Mouse (Mus musculus) embryonic facial prominence, embryonic 11.5 days (tissue): ENCODE measurements around the gene Zfp352. TPM values are rescaled to one million over a fixed set of nuclear protein-coding genes. Genes with fewer than 3 reads are reported as not detected.
"Not testable (repeated sequence)": the region's sequence is repeated elsewhere in the genome, so short reads cannot be mapped to it uniquely, and the experiment has no call there.

Experiments
- ATAC-seq: fragments of 200-750 bp; cut with Nextera tagmentation; replicated peaks from 2 replicates; pipeline ENCODE4 v1.8.0; 2017; ENCODE audit warnings: low read depth; ENCODE audit not compliant: insufficient number of reproducible peaks, low FRiP score, low TSS enrichment
- DNase-seq: peaks from one replicate; pipeline ENCODE4 v3.0.0-alpha.2; 2015; ENCODE audit warnings: low spot score
- H3K27ac ChIP-seq: fragments of 300-500 bp; sonication (generic); replicated peaks from 2 replicates; pipeline ENCODE4 v1.5.1; 2014; ENCODE audit warnings: mild to moderate bottlenecking, low read depth, low read length, control low read depth
- H3K27me3 ChIP-seq: fragments of 300-500 bp; sonication (generic); 2 replicates; pipeline ENCODE4 v1.6.1; 2014; ENCODE audit warnings: mild to moderate bottlenecking, low read length, moderate library complexity, mixed read lengths; ENCODE audit not compliant: control insufficient read depth, insufficient read depth
- H3K36me3 ChIP-seq: fragments of 300-500 bp; sonication (generic); replicated peaks from 2 replicates; pipeline ENCODE4 v1.6.1; 2014; ENCODE audit warnings: low read depth, mild to moderate bottlenecking, low read length, moderate library complexity, mixed read lengths; ENCODE audit not compliant: control insufficient read depth, insufficient read depth
- H3K4me1 ChIP-seq: fragments of 300-500 bp; sonication (generic); 2 replicates; pipeline ENCODE4 v1.6.1; 2014; ENCODE audit warnings: low read length, mixed read lengths; ENCODE audit not compliant: control insufficient read depth, insufficient read depth
- H3K4me2 ChIP-seq: fragments of 300-500 bp; sonication (generic); 2 replicates; pipeline ENCODE4 v1.6.1; 2014; ENCODE audit warnings: low read depth, mild to moderate bottlenecking, control low read depth, low read length, moderate library complexity
- H3K4me3 ChIP-seq: fragments of 300-500 bp; sonication (generic); 2 replicates; pipeline ENCODE4 v1.5.1; 2014; ENCODE audit warnings: low read depth, low read length, control low read depth
- H3K9ac ChIP-seq: fragments of 300-500 bp; sonication (generic); replicated peaks from 2 replicates; pipeline ENCODE4 v1.6.1; 2014; ENCODE audit warnings: mild to moderate bottlenecking, control low read depth, low read length
- H3K9me3 ChIP-seq: fragments of 300-500 bp; sonication (generic); replicated peaks from 2 replicates; pipeline ENCODE4 v1.6.1; 2016; ENCODE audit warnings: mild to moderate bottlenecking, low read length, inconsistent platforms, mixed read lengths; ENCODE audit not compliant: control insufficient read depth
- WGBS: fragments of 180-500 bp; shearing (Covaris S2); extraction: QIAGEN DNeasy Blood & Tissue Kit; methylation state at CpG from one replicate; pipeline ENCODE4 v1.1.7; 2014; 5-methylcytosine and 5-hydroxymethylcytosine counted together
- polyA plus RNA-seq: library from polyadenylated mRNA; unstranded; fragments of >200 nt; fragmentation: Nextera tagmentation; extraction: Ambion mirVana; gene quantifications from 2 replicates; pipeline ENCODE4 v1.2.1, GENCODE M21; 2014

Zfp352 gene
- polyA plus RNA-seq = not detected in 2 replicates

GRCm38 (mm10) chr4:90218520-90218919 is at the start of gene Zfp352:
Zfp352 (plus strand) TSS chr4:90218820.
- no peaks in the 10 kb centered on the region for H3K27me3 ChIP-seq
- DNase-seq (no peak), ATAC-seq (no peak)
- no peaks in the 10 kb centered on the region for H3K4me1 ChIP-seq
- no peaks in the 10 kb centered on the region for H3K36me3 ChIP-seq
- H3K27ac ChIP-seq = no peak within 1 kb of the TSS
- H3K4me2 ChIP-seq = no peak within 1 kb of the TSS
- H3K4me3 ChIP-seq = no peak within 1 kb of the TSS
- no peak within 1 kb of the TSS for H3K9ac ChIP-seq
- 96% methylated on average over 2 of the region's 2 CpGs for WGBS
- no peaks in the 10 kb centered on the region for H3K9me3 ChIP-seq

- H3K9ac ChIP-seq = no peak overlapping the region
- H3K4me3 ChIP-seq = no peak overlapping the region
- no peaks in the 10 kb centered on the region for H3K9me3 ChIP-seq
- H3K27ac ChIP-seq = no peak overlapping the region
- WGBS = 81% methylated on average over 3 of the region's 3 CpGs
- no peaks in the 10 kb centered on the region for H3K4me1 ChIP-seq
- no peaks in the 10 kb centered on the region for H3K27me3 ChIP-seq
- DNase-seq (peak; percentile 41), ATAC-seq (no peak)
- no peaks in the 10 kb centered on the region for H3K36me3 ChIP-seq
- no peak overlapping the region for H3K4me2 ChIP-seq
Measured at GRCm38 (mm10) chr4:90170890-90171483, 47.6 kb upstream of the Zfp352 start.

GRCm38 (mm10) chr4:90174036-90174435 is 44.6 kb upstream of the Zfp352 start:
- WGBS = 82% methylated on average over 1 of the region's 1 CpGs
- Histone ChIP-seq H3K4me2 (no peak overlapping the region), H3K36me3 (no peaks in the 10 kb centered on the region), H3K9ac (no peak overlapping the region), H3K4me1 (no peaks in the 10 kb centered on the region), H3K27ac (no peak overlapping the region), H3K27me3 (no peaks in the 10 kb centered on the region), H3K9me3 (no peaks in the 10 kb centered on the region), H3K4me3 (no peak overlapping the region)
- DNase-seq (no peak), ATAC-seq (no peak)

GRCm38 (mm10) chr4:90203421-90203820 is 15.2 kb upstream of the Zfp352 start:
- 88% methylated on average over 5 of the region's 5 CpGs for WGBS
- H3K4me1 ChIP-seq = no peaks in the 10 kb centered on the region
- H3K27ac ChIP-seq = no peak overlapping the region
- H3K9me3 ChIP-seq = no peaks in the 10 kb centered on the region
- no peak overlapping the region for H3K4me2 ChIP-seq
- DNase-seq (no peak), ATAC-seq (no peak)
- H3K27me3 ChIP-seq = no peaks in the 10 kb centered on the region
- no peak overlapping the region for H3K4me3 ChIP-seq
- no peaks in the 10 kb centered on the region for H3K36me3 ChIP-seq
- no peak overlapping the region for H3K9ac ChIP-seq

- Histone ChIP-seq H3K9me3 (no peaks in the 10 kb centered on the region), H3K36me3 (no peaks in the 10 kb centered on the region), H3K4me2 (no peak overlapping the region), H3K4me1 (no peaks in the 10 kb centered on the region), H3K27me3 (no peaks in the 10 kb centered on the region), H3K4me3 (no peak overlapping the region), H3K9ac (no peak overlapping the region), H3K27ac (no peak overlapping the region)
- no peak for DNase-seq
- 48% methylated on average over 1 of the region's 1 CpGs for WGBS
- no peak for ATAC-seq
Measured at GRCm38 (mm10) chr4:90211475-90211874, 7.1 kb upstream of the Zfp352 start.

GRCm38 (mm10) chr4:90212076-90212475 is 6.5 kb upstream of the Zfp352 start:
- H3K36me3 ChIP-seq = no peaks in the 10 kb centered on the region
- no peak overlapping the region for H3K4me2 ChIP-seq
- H3K4me1 ChIP-seq = no peaks in the 10 kb centered on the region
- no peak for ATAC-seq
- no peaks in the 10 kb centered on the region for H3K9me3 ChIP-seq
- DNase-seq = no peak
- 81% methylated on average over 3 of the region's 3 CpGs for WGBS
- no peaks in the 10 kb centered on the region for H3K27me3 ChIP-seq
- no peak overlapping the region for H3K9ac ChIP-seq
- no peak overlapping the region for H3K27ac ChIP-seq
- no peak overlapping the region for H3K4me3 ChIP-seq

- not testable (repeated sequence) for H3K4me2 ChIP-seq, H3K9me3 ChIP-seq, ATAC-seq, H3K27me3 ChIP-seq, H3K4me1 ChIP-seq, H3K4me3 ChIP-seq, DNase-seq, H3K9ac ChIP-seq, H3K36me3 ChIP-seq, H3K27ac ChIP-seq
- 95% methylated on average over 5 of the region's 5 CpGs for WGBS
Measured at GRCm38 (mm10) chr4:90235646-90236045, 17.0 kb downstream of the Zfp352 start.

GRCm38 (mm10) chr4:90269781-90270180 is 51.2 kb downstream of the Zfp352 start:
- ATAC-seq (no peak), DNase-seq (no peak)
- Histone ChIP-seq H3K4me3 (no peak overlapping the region), H3K27ac (no peak overlapping the region), H3K9me3 (no peaks in the 10 kb centered on the region; the same call in 1 of the 2 replicates), H3K4me1 (no peaks in the 10 kb centered on the region), H3K9ac (no peak overlapping the region), H3K4me2 (no peak overlapping the region), H3K27me3 (no peaks in the 10 kb centered on the region), H3K36me3 (no peaks in the 10 kb centered on the region)
